Mouse (Mus musculus) G1E-ER4 (cell line): Measurements from ENCODE around the gene P2ry6. TPM values are rescaled to one million over a fixed set of nuclear protein-coding genes. Genes with fewer than 3 reads are reported as not detected.

ENCODE experiments used
- GATA1 ChIP-seq: IDR thresholded peaks from one replicate; pipeline ENCODE4 v1.8.0; 2012; ENCODE audit warnings: low read length, inconsistent platforms
- polyA plus RNA-seq: library from polyadenylated mRNA; stranded (reverse); fragments of >175 nt; gene quantifications from 2 replicates; pipeline ENCODE4 v1.2.3, GENCODE M21; 2012

The P2ry6 gene
- polyA plus RNA-seq, 1 experiment, result not detected

- TF ChIP-seq GATA1, result no peak
Measured at GRCm38 (mm10) chr7:100893249-100894056, 81.0 kb downstream of the P2ry6 start.

Other genes starting within 250 kb of the P2ry6 start
- gene Relt, start 111.2 kb downstream of the P2ry6 start, polyA plus RNA-seq, result 50.9 and 53.1 TPM in 2 replicates
- not detected in 2 replicates for gene Arhgef17, start 42.5 kb downstream of the P2ry6 start, polyA plus RNA-seq
- gene P2ry2, start 38.2 kb upstream of the P2ry6 start, polyA plus RNA-seq, result not detected in 2 replicates
- gene Fchsd2, start 118.2 kb upstream of the P2ry6 start, polyA plus RNA-seq, result 1.5 and 5.0 TPM in 2 replicates